8 mouse cellular contexts compared by ENCODE assay signal in genomic region chr7:25395558-25396521, GRCm38 (mm10). TPM values are rescaled to one million over a fixed set of nuclear protein-coding genes. Genes with fewer than 3 reads are reported as not detected.
DNase-seq lines count a peak whose midpoint lies in the region; ATAC-seq and TF ChIP-seq lines count a peak whose summit lies in the region.

No protein-coding gene starts in this region.

- peak overlapping the region; percentile 81 for H3K4me3 ChIP-seq in heart, embryonic 15.5 days
- peak overlapping the region; percentile 71 to 79 for H3K4me3 ChIP-seq in liver, embryonic 14.5 days (ENCODE audit: insufficient read depth in 1 of 2, low read depth in 2 of 2, low read length in 2 of 2)
- H3K4me3 ChIP-seq in neural tube, embryonic 11.5 days (ENCODE audit: low read depth, low read length): peak overlapping the region; percentile 62
- peak overlapping the region; percentile 54 for H3K4me3 ChIP-seq in stomach, postnatal 0 days (ENCODE audit: low read depth, low read length)

- H3K36me3 ChIP-seq in heart, embryonic 15.5 days: no peaks in the 10 kb centered on the region
- H3K36me3 ChIP-seq in liver, embryonic 14.5 days (replicated peaks; ENCODE audit: control insufficient read depth, insufficient read depth, low read depth): no peaks in the 10 kb centered on the region
- no peaks in the 10 kb centered on the region for H3K36me3 ChIP-seq in neural tube, embryonic 11.5 days (ENCODE audit: control insufficient read depth, insufficient read depth, low read length)
- H3K36me3 ChIP-seq in stomach, postnatal 0 days (ENCODE audit: control insufficient read depth, insufficient read depth, low read length): no peaks in the 10 kb centered on the region

- H3K4me1 ChIP-seq in heart, embryonic 15.5 days (replicated peaks): peaks cover 30% of the 10 kb centered on the region
- H3K4me1 ChIP-seq in liver, embryonic 14.5 days (replicated peaks; ENCODE audit: control insufficient read depth in 2 of 2, insufficient read depth in 2 of 2, low read length in 1 of 2): peaks cover 8 to 10% of the 10 kb centered on the region in 2 experiments
- peaks cover 10% of the 10 kb centered on the region for H3K4me1 ChIP-seq in neural tube, embryonic 11.5 days (ENCODE audit: control insufficient read depth, insufficient read depth, low read length)
- H3K4me1 ChIP-seq in stomach, postnatal 0 days (replicated peaks; ENCODE audit: control insufficient read depth, insufficient read depth): peaks cover 4% of the 10 kb centered on the region

- H3K9me3 ChIP-seq in heart, embryonic 15.5 days (replicated peaks): no peaks in the 10 kb centered on the region
- no peaks in the 10 kb centered on the region for H3K9me3 ChIP-seq in liver, embryonic 14.5 days (ENCODE audit: control insufficient read depth, low read length)
- H3K9me3 ChIP-seq in neural tube, embryonic 11.5 days (ENCODE audit: control insufficient read depth, low read length): no peaks in the 10 kb centered on the region
- no peaks in the 10 kb centered on the region for H3K9me3 ChIP-seq in stomach, postnatal 0 days (ENCODE audit: control insufficient read depth, low read length)

- no peaks in the 10 kb centered on the region for H3K27me3 ChIP-seq in heart, embryonic 15.5 days
- H3K27me3 ChIP-seq in liver, embryonic 14.5 days (ENCODE audit: control insufficient read depth, insufficient read depth, low read length): no peaks in the 10 kb centered on the region
- no peaks in the 10 kb centered on the region for H3K27me3 ChIP-seq in neural tube, embryonic 11.5 days (ENCODE audit: control insufficient read depth, insufficient read depth, low read length)
- no peaks in the 10 kb centered on the region for H3K27me3 ChIP-seq in stomach, postnatal 0 days (ENCODE audit: control insufficient read depth, insufficient read depth, low read length)

- peak overlapping the region; percentile 71 for H3K27ac ChIP-seq in heart, embryonic 15.5 days
- no peak overlapping the region for H3K27ac ChIP-seq in liver, embryonic 14.5 days
- no peak overlapping the region for H3K27ac ChIP-seq in neural tube, embryonic 11.5 days (ENCODE audit: low read depth, low read length)
- peak overlapping the region; percentile 83 for H3K27ac ChIP-seq in stomach, postnatal 0 days (replicated peaks)

- WGBS in heart, embryonic 15.5 days: 7% methylated on average over 52 of the region's 52 CpGs
- 5% methylated on average over 52 of the region's 52 CpGs for WGBS in liver, embryonic 14.5 days (ENCODE audit: insufficient replicate concordance)
- 8% methylated on average over 48 of the region's 52 CpGs for WGBS in neural tube, embryonic 11.5 days
- 5% methylated on average over 52 of the region's 52 CpGs for WGBS in stomach, postnatal 0 days

- no peak for TF ChIP-seq EP300 in liver, embryonic 14.5 days (IDR thresholded peaks at IDR 0.05; ENCODE audit: low read depth)
- no peak for TF ChIP-seq EP300 in stomach, postnatal 0 days (optimal IDR thresholded peaks at IDR 0.05)

- peak; percentile 99 for ATAC-seq in CD4-positive, CD25-positive, alpha-beta regulatory T cell, adult 4 months
- ATAC-seq in heart, embryonic 15.5 days (replicated peaks; ENCODE audit: insufficient number of reproducible peaks, insufficient read depth, low FRiP score, low read depth): peak; percentile 98
- ATAC-seq in liver, embryonic 14.5 days (ENCODE audit: insufficient read depth): peak; percentile 93
- ATAC-seq in neural tube, embryonic 11.5 days (ENCODE audit: insufficient read depth, low FRiP score, low TSS enrichment): peak; percentile 97
- ATAC-seq in stomach, postnatal 0 days (ENCODE audit: low FRiP score, low TSS enrichment): peak; percentile 97

- no peak for TF ChIP-seq CTCF in liver, embryonic 14.5 days (IDR thresholded peaks at IDR 0.05; ENCODE audit: low read depth)
- no peak for TF ChIP-seq CTCF in stomach, postnatal 0 days (IDR thresholded peaks at IDR 0.05; ENCODE audit: low read depth)

- peak overlapping the region; percentile 90 for H3K4me2 ChIP-seq in heart, embryonic 15.5 days
- H3K4me2 ChIP-seq in liver, embryonic 14.5 days (ENCODE audit: low read depth): peak overlapping the region; percentile 96
- H3K4me2 ChIP-seq in neural tube, embryonic 11.5 days (ENCODE audit: low read depth): peak overlapping the region; percentile 82
- H3K4me2 ChIP-seq in stomach, postnatal 0 days (replicated peaks; ENCODE audit: low read depth): peak overlapping the region; percentile 81

- H3K9ac ChIP-seq in heart, embryonic 15.5 days: peak overlapping the region; percentile 75
- H3K9ac ChIP-seq in liver, embryonic 14.5 days (replicated peaks): peak overlapping the region; percentile 47
- peak overlapping the region; percentile 59 for H3K9ac ChIP-seq in neural tube, embryonic 11.5 days (ENCODE audit: low read length)
- peak overlapping the region; percentile 54 for H3K9ac ChIP-seq in stomach, postnatal 0 days (ENCODE audit: low read length)

- DNase-seq in c-Kit-negative CD71-positive TER-119-positive erythroid progenitor cells, embryonic 14.5 days (ENCODE audit: low read depth, low spot score): peak; percentile 79
- peak; percentile 92 for DNase-seq in fibroblast of lung, adult 2 months (ENCODE audit: low read depth)
- DNase-seq in kidney, postnatal 25 days: peak; percentile 98 to 99
- DNase-seq in liver, embryonic 14.5 days (ENCODE audit: low read depth in 3 of 3, low spot score in 3 of 3): peak; percentile 78 to 87 (median 81)
- peak; percentile 93 for DNase-seq in neural tube, embryonic 11.5 days (ENCODE audit: low spot score)
- DNase-seq in stomach, postnatal 0 days (ENCODE audit: low spot score): peak; percentile 96

RNA-seq across cellular contexts. Expression of gene Lipe, which starts 2.7 kb away (rescaled TPM):
- 10 to 100 TPM; 14.2 to 24.4 TPM for polyA plus RNA-seq in CD4-positive, CD25-positive, alpha-beta regulatory T cell, adult 4 months (2017; shearing (Covaris generic))
- 5.6 and 7.7 TPM in 2 replicates for polyA plus RNA-seq in heart, embryonic 15.5 days (2015; fragmentation: Nextera tagmentation; extraction: Ambion mirVana)
- 2.3 TPM in 2 replicates for polyA plus RNA-seq in liver, embryonic 14.5 days (2012; rRNA removed)
- 0.38 and 0.72 TPM in 2 replicates for polyA plus RNA-seq in liver, embryonic 14.5 days (2014; fragmentation: Nextera tagmentation; extraction: Ambion mirVana)
- polyA plus RNA-seq in neural tube, embryonic 11.5 days (2014; fragmentation: Nextera tagmentation; extraction: Ambion mirVana): 2.5 and 3.9 TPM in 2 replicates
- polyA plus RNA-seq in stomach, postnatal 0 days (2015; fragmentation: Nextera tagmentation; extraction: Ambion mirVana): 10.3 and 12.5 TPM in 2 replicates

RNA-seq across cellular contexts. Expression of gene Cxcl17, which starts 16.8 kb away (rescaled TPM):
- not detected for polyA plus RNA-seq in CD4-positive, CD25-positive, alpha-beta regulatory T cell, adult 4 months (2017; shearing (Covaris generic))
- polyA plus RNA-seq in heart, embryonic 15.5 days (2015; fragmentation: Nextera tagmentation; extraction: Ambion mirVana): 0.28 and 0.51 TPM in 2 replicates
- not detected in 2 replicates for polyA plus RNA-seq in liver, embryonic 14.5 days (2012; rRNA removed)
- polyA plus RNA-seq in liver, embryonic 14.5 days (2014; fragmentation: Nextera tagmentation; extraction: Ambion mirVana): not detected in 2 replicates
- 0.34 TPM in 1 of 2 replicates, not detected in the other for polyA plus RNA-seq in neural tube, embryonic 11.5 days (2014; fragmentation: Nextera tagmentation; extraction: Ambion mirVana)
- polyA plus RNA-seq in stomach, postnatal 0 days (2015; fragmentation: Nextera tagmentation; extraction: Ambion mirVana): 6.8 and 8.8 TPM in 2 replicates

RNA-seq across cellular contexts. Expression of gene Cnfn, which starts 26.3 kb away (rescaled TPM):
- polyA plus RNA-seq in CD4-positive, CD25-positive, alpha-beta regulatory T cell, adult 4 months (2017; shearing (Covaris generic)): not detected
- polyA plus RNA-seq in heart, embryonic 15.5 days (2015; fragmentation: Nextera tagmentation; extraction: Ambion mirVana): 0.22 and 1.1 TPM in 2 replicates
- polyA plus RNA-seq in liver, embryonic 14.5 days (2012; rRNA removed): not detected in 2 replicates
- polyA plus RNA-seq in liver, embryonic 14.5 days (2014; fragmentation: Nextera tagmentation; extraction: Ambion mirVana): not detected in 2 replicates
- polyA plus RNA-seq in neural tube, embryonic 11.5 days (2014; fragmentation: Nextera tagmentation; extraction: Ambion mirVana): not detected in 2 replicates
- polyA plus RNA-seq in stomach, postnatal 0 days (2015; fragmentation: Nextera tagmentation; extraction: Ambion mirVana): 4,615 and 4,883 TPM in 2 replicates

Comparison
In these comparisons a context has a peak if more than half of its experiments do, and no peak if none do; other contexts are left out.
1. H3K27ac ChIP-seq: peak in heart, embryonic 15.5 days (single experiment) and stomach, postnatal 0 days (single experiment); none in liver, embryonic 14.5 days (single experiment) and neural tube, embryonic 11.5 days (single experiment).
2. RNA of gene Cnfn, which starts 26.3 kb away (polyA plus RNA-seq): 4,615 to 4,883 TPM in stomach, postnatal 0 days; 0.22 to 1.1 TPM in heart, embryonic 15.5 days, not detected in CD4-positive, CD25-positive, alpha-beta regulatory T cell, adult 4 months, not detected in liver, embryonic 14.5 days and not detected in neural tube, embryonic 11.5 days; every median in the first group is over 1,000 times any median in the second.
3. Peak in every context shown above with its lines, with median percentiles within 50 percentile points of each other: ATAC-seq, DNase-seq, H3K4me2 ChIP-seq, H3K4me3 ChIP-seq and H3K9ac ChIP-seq.